Mouse (Mus musculus): ENCODE measurements at regions not wholly inside any gene's neighbourhood (a gene's known extent, or its start where the extent isn't known, plus 50 kb on each side); places are given as distances from the start of the nearest gene placed in this dataset.

GRCm38 (mm10) chr4:105301547-105301946 lies 144.4 kb downstream of the Plpp3 start:
- TF ChIP-seq CTCF (IDR thresholded peaks at IDR 0.05; ENCODE audit: low read depth, low read length): no peak
- TF ChIP-seq POLR2A (IDR thresholded peaks at IDR 0.05; ENCODE audit: insufficient read depth, low read length): no peak
- no peak for TF ChIP-seq EP300 (IDR thresholded peaks at IDR 0.05; ENCODE audit: insufficient read depth, low read depth, low read length)

All from ES-Bruce4 (cell line).